Mouse (Mus musculus) heart, postnatal 0 days (tissue): ENCODE data around the gene Unc5a.

Source experiments
- CTCF ChIP-seq: IDR thresholded peaks from 2 replicates; pipeline ENCODE4 v1.5.1; 2016; ENCODE audit warnings: antibody characterized with exemption, control low read depth, low read depth
- EP300 ChIP-seq: IDR thresholded peaks from 2 replicates; pipeline ENCODE4 v1.6.1; 2016; ENCODE audit warnings: antibody characterized with exemption, low read depth

- no peak for TF ChIP-seq CTCF
- no peak for TF ChIP-seq EP300
Measured at GRCm38 (mm10) chr13:54937885-54938284, 11.3 kb upstream of the Unc5a start.
